Mouse (Mus musculus): ENCODE results near the gene Gprc5c. TPM values are rescaled to one million over a fixed set of nuclear protein-coding genes. Genes with fewer than 3 reads are reported as not detected.

Gene Gprc5c
- total and polyA plus RNA-seq, 3 experiments: not detected

DNA sequence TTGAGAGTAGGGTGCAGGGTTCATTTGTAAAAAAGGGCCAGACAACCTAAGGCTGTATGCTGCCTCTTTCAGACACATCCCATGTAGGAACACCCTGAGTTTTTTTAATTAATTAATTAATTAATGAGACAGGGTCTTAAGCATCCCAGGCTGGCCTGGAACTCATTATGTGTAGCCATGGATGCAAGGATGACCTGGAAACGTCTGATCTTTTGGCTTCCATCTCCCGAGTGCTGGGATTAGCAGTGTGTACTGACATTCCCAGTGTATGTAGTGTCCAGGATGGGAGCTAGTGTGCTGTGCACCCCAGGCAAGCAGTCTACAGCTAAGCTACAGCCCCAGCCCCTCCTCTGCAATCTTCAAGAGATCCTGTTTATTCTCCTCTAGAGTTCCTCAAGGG, 25.7 kb downstream of the Gprc5c start:
- H3K27me3 ChIP-seq (ENCODE audit: control insufficient read depth in 1 of 2, insufficient read depth in 2 of 2, low read length in 2 of 2): no peaks in the 10 kb centered on the region
- TF ChIP-seq GABPA (IDR thresholded peaks at IDR 0.05; ENCODE audit: low read depth, low read length): no peak
- TF ChIP-seq ZMIZ1 (IDR thresholded peaks at IDR 0.05; ENCODE audit: low read depth, low read length): no peak
- TF ChIP-seq CTCF (IDR thresholded peaks at IDR 0.05 in 2 of 3, conservative IDR thresholded peaks at IDR 0.05 in 1 of 3; ENCODE audit: control insufficient read depth in 1 of 3, insufficient read depth in 1 of 3, low read depth in 2 of 3, low read length in 3 of 3, poor library complexity in 1 of 3, severe bottlenecking in 1 of 3): no peak
- no peak for TF ChIP-seq MEF2A (IDR thresholded peaks at IDR 0.05; ENCODE audit: extremely low read depth, insufficient replicate concordance, low read depth, low read length, poor library complexity, severe bottlenecking)
- no peak for TF ChIP-seq TAL1 (IDR thresholded peaks at IDR 0.05; ENCODE audit: low read length)
- no peak for TF ChIP-seq CHD1 (IDR thresholded peaks at IDR 0.05; ENCODE audit: low read depth, low read length)
- no peak for TF ChIP-seq RAD21 (IDR thresholded peaks at IDR 0.05; ENCODE audit: low read depth, low read length)
- TF ChIP-seq MAZ (IDR thresholded peaks at IDR 0.05; ENCODE audit: low read depth, low read length): no peak
- no peak for TF ChIP-seq POLR2A (IDR thresholded peaks at IDR 0.05; ENCODE audit: control insufficient read depth in 1 of 2, insufficient read depth in 1 of 2, low read depth in 1 of 2, low read length in 2 of 2, poor library complexity in 1 of 2)
- no peak for TF ChIP-seq BHLHE40 (IDR thresholded peaks at IDR 0.05; ENCODE audit: borderline replicate concordance, low read depth, low read length)
- TF ChIP-seq ELF1 (IDR thresholded peaks at IDR 0.05; ENCODE audit: low read depth, low read length): no peak
- no peak for TF ChIP-seq E2F4 (IDR thresholded peaks at IDR 0.05; ENCODE audit: borderline replicate concordance, low read depth, low read length)
- TF ChIP-seq ZC3H11A (IDR thresholded peaks at IDR 0.05; ENCODE audit: low read depth, low read length): no peak
- TF ChIP-seq TBP (IDR thresholded peaks at IDR 0.05; ENCODE audit: low read depth, low read length): no peak
- TF ChIP-seq NELFE (IDR thresholded peaks at IDR 0.05; ENCODE audit: low read depth, low read length): no peak
- TF ChIP-seq ETS1 (IDR thresholded peaks at IDR 0.05; ENCODE audit: low read depth, low read length): no peak
- no peak for TF ChIP-seq JUND (IDR thresholded peaks at IDR 0.05; ENCODE audit: low read depth, low read length)
- no peak overlapping the region for H3K4me3 ChIP-seq (ENCODE audit: control insufficient read depth in 1 of 2, insufficient read depth in 1 of 2, low read depth in 2 of 2, low read length in 2 of 2)
- no peak overlapping the region for H3K27ac ChIP-seq (ENCODE audit: control insufficient read depth, low read depth, low read length)
- no peaks in the 10 kb centered on the region for H3K4me1 ChIP-seq (ENCODE audit: control insufficient read depth in 1 of 2, insufficient read depth in 2 of 2, low read length in 2 of 2)
- DNase-seq (ENCODE audit: low read depth, low spot score): no peak
- H3K79me2 ChIP-seq (ENCODE audit: control insufficient read depth, insufficient read depth, low read length, poor library complexity): no peaks in the 10 kb centered on the region
- no peaks in the 10 kb centered on the region for H3K36me3 ChIP-seq (ENCODE audit: control insufficient read depth in 1 of 2, insufficient read depth in 2 of 2, low read length in 2 of 2)
- H3K9ac ChIP-seq (ENCODE audit: control insufficient read depth, low read depth, low read length, poor library complexity, severe bottlenecking): no peak overlapping the region
- H3K9me3 ChIP-seq (replicated peaks; ENCODE audit: insufficient read depth, low read length): no peaks in the 10 kb centered on the region

DNA sequence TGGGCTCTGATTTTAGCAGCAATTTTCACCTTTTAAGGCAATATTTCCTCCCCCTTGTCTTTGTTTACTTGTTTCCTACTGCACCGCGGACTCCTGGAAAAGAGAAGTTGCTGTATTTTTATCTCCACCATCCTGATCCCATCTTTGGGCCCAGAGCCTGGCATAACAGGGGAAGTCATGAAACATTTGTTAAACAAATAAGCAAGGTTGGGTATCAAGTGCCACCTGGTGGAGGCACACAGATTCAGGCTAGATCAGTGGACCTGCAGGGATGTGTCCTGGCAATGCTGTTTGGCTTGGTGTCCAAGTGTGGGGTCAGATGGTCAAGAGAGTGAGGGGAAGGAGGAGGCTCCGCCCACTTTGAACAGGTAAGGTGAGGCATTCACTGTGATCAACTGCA, 26.2 kb downstream of the Gprc5c start:
- Histone ChIP-seq H3K4me3 (ENCODE audit: control insufficient read depth in 1 of 2, insufficient read depth in 1 of 2, low read depth in 2 of 2, low read length in 2 of 2) (no peak overlapping the region), H3K27ac (ENCODE audit: control insufficient read depth, low read depth, low read length) (no peak overlapping the region)
- no peak for DNase-seq (ENCODE audit: low read depth, low spot score)

More for the DNA sequence above, 26.2 kb downstream of the Gprc5c start:
- no peaks in the 10 kb centered on the region for H3K79me2 ChIP-seq (ENCODE audit: control insufficient read depth, insufficient read depth, low read length, poor library complexity)
- TF ChIP-seq TCF12 (IDR thresholded peaks at IDR 0.05; ENCODE audit: low read depth, low read length) (no peak), POLR2A (IDR thresholded peaks at IDR 0.05; ENCODE audit: control insufficient read depth in 1 of 2, insufficient read depth in 1 of 2, low read depth in 1 of 2, low read length in 2 of 2, poor library complexity in 1 of 2) (no peak), ETS1 (IDR thresholded peaks at IDR 0.05; ENCODE audit: low read depth, low read length) (no peak), MAFK (IDR thresholded peaks at IDR 0.05; ENCODE audit: borderline replicate concordance, low read depth, low read length) (no peak), EP300 (IDR thresholded peaks at IDR 0.05; ENCODE audit: low read depth in 1 of 2, low read length in 2 of 2) (no peak), ZC3H11A (IDR thresholded peaks at IDR 0.05; ENCODE audit: low read depth, low read length) (no peak), USF2 (IDR thresholded peaks at IDR 0.05; ENCODE audit: borderline replicate concordance in 1 of 2, insufficient read depth in 1 of 2, low read depth in 1 of 2, low read length in 2 of 2) (no peak), ZNF384 (IDR thresholded peaks at IDR 0.05; ENCODE audit: low read depth, low read length) (no peak), GATA1 (IDR thresholded peaks at IDR 0.05; ENCODE audit: low read depth, low read length) (no peak), RAD21 (IDR thresholded peaks at IDR 0.05; ENCODE audit: low read depth, low read length) (no peak)
- H3K9ac ChIP-seq (ENCODE audit: control insufficient read depth, low read depth, low read length, poor library complexity, severe bottlenecking): no peak overlapping the region
- no peaks in the 10 kb centered on the region for H3K9me3 ChIP-seq (replicated peaks; ENCODE audit: insufficient read depth, low read length)
- H3K27me3 ChIP-seq (ENCODE audit: control insufficient read depth in 1 of 2, insufficient read depth in 2 of 2, low read length in 2 of 2): no peaks in the 10 kb centered on the region
- no peaks in the 10 kb centered on the region for H3K36me3 ChIP-seq (ENCODE audit: control insufficient read depth in 1 of 2, insufficient read depth in 2 of 2, low read length in 2 of 2)
- H3K4me1 ChIP-seq (ENCODE audit: control insufficient read depth in 1 of 2, insufficient read depth in 2 of 2, low read length in 2 of 2): no peaks in the 10 kb centered on the region
